Mouse (Mus musculus): ENCODE results near the gene Mrpl32.

DNA sequence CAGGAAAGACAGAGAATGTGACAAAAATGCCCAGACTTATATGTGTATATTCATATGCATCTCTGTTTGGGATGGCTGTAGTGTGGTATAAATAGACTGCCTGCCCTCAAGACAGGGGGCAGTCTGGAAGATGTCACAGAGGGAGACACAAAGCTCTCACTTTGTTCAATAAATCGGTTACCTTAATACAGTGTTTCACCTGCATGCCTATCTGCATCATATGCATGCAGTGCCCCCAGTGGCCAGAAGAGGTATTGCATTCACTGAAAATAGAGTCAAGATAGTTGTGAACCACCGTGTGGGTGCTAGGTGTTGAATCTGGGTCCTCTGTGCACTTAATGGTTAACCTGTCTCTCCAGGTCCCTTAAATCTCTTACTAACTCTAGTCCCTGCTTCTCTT, 5.8 kb upstream of the Mrpl32 start:
- peak; percentile 94 for TF ChIP-seq CTCF (conservative IDR thresholded peaks at IDR 0.05; ENCODE audit: low read length)
- TF ChIP-seq POU5F1 (IDR thresholded peaks at IDR 0.05; ENCODE audit: borderline replicate concordance, low read length) = no peak
- no peak for TF ChIP-seq NANOG (IDR thresholded peaks at IDR 0.05; ENCODE audit: borderline replicate concordance, low read length)
